Mouse (Mus musculus): ENCODE results near the gene Uimc1. TPM values are rescaled to one million over a fixed set of nuclear protein-coding genes. Genes with fewer than 3 reads are reported as not detected.

Gene Uimc1
- polyA plus RNA-seq (2014; fragmentation: Illumina TruSeq; extraction: RNeasy Lipid Tissue Mini Kit (QIAGEN cat#74804); ENCODE audit: low read depth, low replicate concordance), result 52.8 TPM

DNA sequence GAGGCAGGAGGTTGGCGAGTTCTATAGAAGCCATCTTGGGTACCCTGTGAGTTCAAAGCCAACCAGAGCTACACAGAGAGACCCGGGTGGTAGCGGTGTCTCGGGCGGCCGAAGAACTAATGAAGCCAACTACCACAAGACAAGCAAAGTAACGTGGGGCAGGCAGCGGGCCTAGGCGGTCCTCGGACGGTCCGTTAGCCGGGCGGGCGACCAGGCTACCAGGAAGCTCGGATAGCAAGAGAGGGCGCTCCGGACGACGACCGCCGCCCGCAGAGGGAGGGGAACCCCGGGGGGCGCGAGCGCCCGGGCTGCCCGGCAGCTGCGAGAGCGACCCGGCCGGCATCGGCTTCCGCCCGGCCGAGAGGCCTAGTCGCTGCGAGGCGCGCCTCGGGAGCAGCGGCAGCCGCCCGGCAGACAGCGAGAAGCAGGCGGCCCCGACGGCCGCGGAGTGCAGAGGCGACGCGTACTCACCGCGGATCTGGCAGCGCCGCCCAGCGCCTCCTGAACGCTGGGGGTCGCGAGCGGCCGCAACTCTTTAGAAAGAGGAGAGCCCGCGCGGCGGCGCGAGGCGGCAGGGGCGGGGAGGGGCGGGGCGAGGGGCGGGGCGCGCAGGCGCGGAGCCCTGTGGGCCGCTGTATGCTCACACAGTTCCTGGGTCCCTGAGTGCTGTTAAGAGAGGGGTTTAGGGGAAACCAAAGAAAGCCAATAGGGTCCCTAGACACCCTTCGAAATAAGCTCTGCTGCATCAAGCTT, at the start of gene Uimc1:
Uimc1 (minus strand) TSS at position 575 of the 753 bp plus-strand sequence.

DNA sequence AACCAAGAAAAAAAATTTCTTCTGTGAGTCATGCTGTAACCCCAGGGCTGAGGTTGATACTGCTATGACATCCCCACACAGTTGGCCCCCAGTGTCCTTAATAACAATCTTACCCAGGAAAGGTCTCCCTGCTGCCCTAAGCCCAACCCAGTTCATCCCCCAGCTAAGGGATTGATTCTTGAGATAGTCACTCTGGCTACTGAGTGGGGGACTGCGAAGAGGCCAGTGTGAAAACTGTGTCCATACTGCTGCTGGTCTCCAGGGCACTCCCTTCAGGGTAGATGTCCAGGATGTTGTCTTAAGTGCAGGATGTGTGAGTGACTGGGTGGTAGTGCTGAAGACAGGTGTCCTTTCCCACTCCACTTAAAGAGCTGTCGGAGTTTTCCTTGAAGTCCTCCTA, 33.3 kb upstream of the Uimc1 start, which contains the start of gene Gm17617:
Gm17617 (minus strand) TSS at position 101 of the 400 bp plus-strand sequence.

DNA sequence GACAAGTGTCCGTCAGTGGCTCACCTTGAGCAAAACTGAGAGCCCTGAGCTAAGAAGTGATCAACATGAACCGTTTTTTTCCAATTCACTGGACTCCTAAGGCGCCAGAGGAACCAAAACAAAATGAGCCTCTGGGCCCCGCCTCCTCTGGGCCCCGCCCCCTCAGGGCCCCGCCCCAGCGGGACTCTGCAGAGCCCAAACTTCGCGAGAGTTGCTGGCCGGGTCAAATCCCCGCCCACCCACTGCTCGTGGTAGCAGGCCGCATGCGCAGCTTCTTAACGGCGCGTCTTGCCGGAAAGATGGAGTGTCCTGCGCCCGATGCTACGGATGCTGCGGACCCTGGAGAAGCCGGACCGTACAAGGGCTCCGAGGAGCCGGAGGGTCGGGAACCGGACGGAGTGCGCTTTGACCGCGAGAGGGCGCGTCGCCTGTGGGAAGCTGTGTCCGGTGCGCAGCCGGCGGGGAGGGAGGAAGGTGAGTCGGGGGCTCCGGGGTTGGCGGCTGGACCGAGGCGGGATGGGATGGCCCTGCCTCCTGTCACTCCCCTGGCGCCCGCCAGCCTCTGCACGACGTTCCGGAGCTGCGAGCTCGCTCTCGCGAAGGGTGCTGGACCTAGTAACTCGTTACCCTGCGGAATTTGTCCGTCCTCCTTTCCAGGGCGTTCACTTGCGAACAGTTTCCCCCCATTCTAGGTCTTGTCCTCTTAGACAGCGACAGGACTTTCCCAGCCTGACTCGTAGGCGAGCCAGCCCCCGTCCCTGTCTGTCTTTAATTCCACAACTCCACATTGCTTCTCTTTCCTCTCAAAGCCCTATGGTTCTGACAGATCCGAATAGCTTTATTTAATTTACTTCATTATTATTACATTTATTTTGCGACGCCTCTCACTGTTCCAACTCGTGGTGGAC, 5.2 kb upstream of the Uimc1 start, which contains the start of gene Zfp346:
Zfp346 (plus strand) TSS at position 267 of the 908 bp plus-strand sequence.

DNA sequence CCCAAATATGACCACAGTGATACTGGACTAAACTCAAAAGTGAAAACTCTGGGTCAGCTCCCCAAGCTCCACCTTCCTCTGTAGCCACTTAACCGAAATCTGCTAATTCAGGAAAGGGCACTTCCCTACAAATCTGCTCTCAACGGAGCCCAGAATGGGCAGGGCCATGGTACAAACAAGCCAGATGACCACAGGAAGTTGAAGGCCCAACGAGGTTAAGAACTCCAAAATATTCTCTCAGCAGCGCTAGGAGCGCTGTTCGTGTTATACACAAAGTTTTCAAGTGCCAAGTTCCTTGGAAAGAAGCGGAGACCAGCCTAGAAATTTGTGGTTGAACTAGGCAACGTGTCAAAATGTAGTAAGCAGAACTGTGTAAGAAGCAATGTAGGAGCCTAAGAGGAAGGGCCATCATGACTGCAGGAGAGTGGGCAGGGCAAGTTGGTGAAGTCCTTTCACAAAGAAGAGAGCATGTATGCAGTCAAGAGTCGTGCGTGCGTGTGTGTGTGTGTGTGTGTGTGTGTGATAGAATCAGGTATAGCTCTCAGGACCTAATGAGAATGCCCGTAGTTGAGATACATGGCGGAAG, 78.8 kb downstream of the Uimc1 start, which contains the start of gene Hk3:
Hk3 (minus strand) TSS at position 192 of the 586 bp plus-strand sequence.

Other genes with a start within 250 kb of the Uimc1 start
- not detected for gene Unc5a, start 150.9 kb downstream of the Uimc1 start, polyA plus RNA-seq (2014; fragmentation: Illumina TruSeq; extraction: RNeasy Lipid Tissue Mini Kit (QIAGEN cat#74804); ENCODE audit: low read depth, low replicate concordance)
- gene Hk3, start 78.9 kb downstream of the Uimc1 start, polyA plus RNA-seq (2014; fragmentation: Illumina TruSeq; extraction: RNeasy Lipid Tissue Mini Kit (QIAGEN cat#74804); ENCODE audit: low read depth, low replicate concordance), result not detected
- 21.7 TPM for gene Zfp346, start 5.0 kb upstream of the Uimc1 start, polyA plus RNA-seq (2014; fragmentation: Illumina TruSeq; extraction: RNeasy Lipid Tissue Mini Kit (QIAGEN cat#74804); ENCODE audit: low read depth, low replicate concordance)
- gene Gm17617, start 33.2 kb upstream of the Uimc1 start, polyA plus RNA-seq (2014; fragmentation: Illumina TruSeq; extraction: RNeasy Lipid Tissue Mini Kit (QIAGEN cat#74804); ENCODE audit: low read depth, low replicate concordance), result not detected
- gene Fgfr4, start 52.3 kb upstream of the Uimc1 start, polyA plus RNA-seq (2014; fragmentation: Illumina TruSeq; extraction: RNeasy Lipid Tissue Mini Kit (QIAGEN cat#74804); ENCODE audit: low read depth, low replicate concordance), result 0.41 TPM
- gene Nsd1, start 109.5 kb upstream of the Uimc1 start, polyA plus RNA-seq (2014; fragmentation: Illumina TruSeq; extraction: RNeasy Lipid Tissue Mini Kit (QIAGEN cat#74804); ENCODE audit: low read depth, low replicate concordance), result 87.9 TPM
- 7.9 TPM for gene Prelid1, start 220.2 kb upstream of the Uimc1 start, polyA plus RNA-seq (2014; fragmentation: Illumina TruSeq; extraction: RNeasy Lipid Tissue Mini Kit (QIAGEN cat#74804); ENCODE audit: low read depth, low replicate concordance)
- gene Rab24, start 221.6 kb upstream of the Uimc1 start, polyA plus RNA-seq (2014; fragmentation: Illumina TruSeq; extraction: RNeasy Lipid Tissue Mini Kit (QIAGEN cat#74804); ENCODE audit: low read depth, low replicate concordance), result 10.7 TPM
- not detected for gene Mxd3, start 229.5 kb upstream of the Uimc1 start, polyA plus RNA-seq (2014; fragmentation: Illumina TruSeq; extraction: RNeasy Lipid Tissue Mini Kit (QIAGEN cat#74804); ENCODE audit: low read depth, low replicate concordance)

Data from adrenal gland, adult 10 weeks (tissue).